In genomic region chr4:44092359-44092758, GRCm38 (mm10) we compare ENCODE assay signal across 24 mouse cellular contexts. TPM values are rescaled to one million over a fixed set of nuclear protein-coding genes. Genes with fewer than 3 reads are reported as not detected.
DNase-seq lines count a peak whose midpoint lies in the region; ATAC-seq and TF ChIP-seq lines count a peak whose summit lies in the region.
"Had no signal": no experiment of that assay in that cellular context is flagged by ENCODE, and none has a peak within 500 bp of the region (broad histone marks: within the 10 kb centered on the region; RNA-seq: fewer than 3 reads in every experiment).

No protein-coding gene starts in this region.

- no peak for TF ChIP-seq POLR2A in MEL (IDR thresholded peaks at IDR 0.05; ENCODE audit: control insufficient read depth in 1 of 2, insufficient read depth in 1 of 2, low read depth in 1 of 2, low read length in 2 of 2, poor library complexity in 1 of 2)
- TF ChIP-seq POLR2A in cerebellum, adult 2 months (IDR thresholded peaks at IDR 0.05; ENCODE audit: borderline replicate concordance, insufficient read depth, low read length) = no peak

- no peak overlapping the region for H3K4me3 ChIP-seq in MEL (ENCODE audit: control insufficient read depth in 1 of 2, insufficient read depth in 1 of 2, low read depth in 2 of 2, low read length in 2 of 2)
- 0 out of 2 replicates have a peak overlapping the region, but pooled peaks have one; percentile 9 for H3K4me3 ChIP-seq in liver, embryonic 12.5 days
- H3K4me3 ChIP-seq in cerebellum, adult 2 months (replicated peaks; ENCODE audit: insufficient read depth, low read depth, low read length) = no peak overlapping the region
- H3K4me3 ChIP-seq in hindbrain, embryonic 16.5 days (ENCODE audit: low read length) = no peak overlapping the region
- H3K4me3 ChIP-seq: embryonic facial prominence, embryonic 12.5 days; hindbrain, embryonic 15.5 days; limb, embryonic 10.5 days; midbrain, embryonic 13.5 days; neural tube, embryonic 12.5 days had no signal

- no peak for TF ChIP-seq RAD21 in MEL (IDR thresholded peaks at IDR 0.05; ENCODE audit: low read depth, low read length)

- no peak for TF ChIP-seq CTCF in MEL (IDR thresholded peaks at IDR 0.05 in 2 of 3, conservative IDR thresholded peaks at IDR 0.05 in 1 of 3; ENCODE audit: control insufficient read depth in 1 of 3, insufficient read depth in 1 of 3, low read depth in 2 of 3, low read length in 3 of 3, poor library complexity in 1 of 3, severe bottlenecking in 1 of 3)
- no peak for TF ChIP-seq CTCF in cerebellum, adult 2 months (IDR thresholded peaks at IDR 0.05; ENCODE audit: borderline replicate concordance, insufficient read depth, low read depth, low read length)

- ATAC-seq in liver, embryonic 12.5 days = peak; percentile 88
- no peak for ATAC-seq in hindbrain, embryonic 16.5 days
- ATAC-seq: forebrain, embryonic 16.5 days; intestine, embryonic 16.5 days; midbrain, embryonic 13.5 days had no signal

- peaks cover 0 to 7% of the 10 kb centered on the region in 2 experiments; a peak in 2 of 4 replicates for H3K4me1 ChIP-seq in MEL (ENCODE audit: control insufficient read depth in 1 of 2, insufficient read depth in 2 of 2, low read length in 2 of 2)
- peaks cover 22% of the 10 kb centered on the region for H3K4me1 ChIP-seq in liver, embryonic 12.5 days
- no peaks in the 10 kb centered on the region for H3K4me1 ChIP-seq in cerebellum, adult 2 months (ENCODE audit: control insufficient read depth, insufficient read depth, low read length)
- no peaks in the 10 kb centered on the region for H3K4me1 ChIP-seq in hindbrain, embryonic 16.5 days (ENCODE audit: control insufficient read depth, insufficient read depth, low read depth, low read length)
- H3K4me1 ChIP-seq: embryonic facial prominence, embryonic 12.5 days; hindbrain, embryonic 15.5 days; limb, embryonic 10.5 days; midbrain, embryonic 13.5 days; neural tube, embryonic 12.5 days had no signal

- intact Hi-C loops in heart, postnatal 14 days (cut with DNase I) = no loop called here

- peak overlapping the region; percentile 43 for H3K4me2 ChIP-seq in liver, embryonic 12.5 days
- H3K4me2 ChIP-seq in hindbrain, embryonic 16.5 days (ENCODE audit: low read length) = no peak overlapping the region
- H3K4me2 ChIP-seq: embryonic facial prominence, embryonic 12.5 days; hindbrain, embryonic 15.5 days; midbrain, embryonic 13.5 days; neural tube, embryonic 12.5 days had no signal

- peaks cover 0 to 7% of the 10 kb centered on the region in 2 experiments; a peak in 2 of 4 replicates for H3K36me3 ChIP-seq in MEL (ENCODE audit: control insufficient read depth in 1 of 2, insufficient read depth in 2 of 2, low read length in 2 of 2)
- no peaks in the 10 kb centered on the region for H3K36me3 ChIP-seq in liver, embryonic 12.5 days
- no peaks in the 10 kb centered on the region for H3K36me3 ChIP-seq in hindbrain, embryonic 16.5 days (ENCODE audit: control insufficient read depth, insufficient read depth, low read length)
- H3K36me3 ChIP-seq: embryonic facial prominence, embryonic 12.5 days; hindbrain, embryonic 15.5 days; limb, embryonic 10.5 days; midbrain, embryonic 13.5 days; neural tube, embryonic 12.5 days had no signal

- H3K9me3 ChIP-seq in MEL (replicated peaks; ENCODE audit: insufficient read depth, low read length) = no peaks in the 10 kb centered on the region
- no peaks in the 10 kb centered on the region for H3K9me3 ChIP-seq in liver, embryonic 12.5 days (replicated peaks)
- H3K9me3 ChIP-seq in hindbrain, embryonic 16.5 days (ENCODE audit: control insufficient read depth, low read length) = no peaks in the 10 kb centered on the region
- H3K9me3 ChIP-seq: embryonic facial prominence, embryonic 12.5 days; hindbrain, embryonic 15.5 days; limb, embryonic 10.5 days; midbrain, embryonic 13.5 days; neural tube, embryonic 12.5 days had no signal

- peak; percentile 34 for DNase-seq in heart, postnatal 4 days
- DNase-seq in heart, postnatal 14 days = no peak
- DNase-seq in MEL (ENCODE audit: low read depth, low spot score) = peak; percentile 70
- peak; percentile 66 for DNase-seq in c-Kit-positive CD71-positive TER-119-negative erythroid progenitor cells, embryonic 14.5 days (ENCODE audit: low read depth)
- DNase-seq in cerebellum, adult 2 months = no peak
- no peak for DNase-seq in adrenal gland, adult 8-10 months
- DNase-seq: adrenal gland, adult 2 months; cerebellum, adult 11-12 months; gastrocnemius, postnatal 25 days; layer of hippocampus, adult 9-11 months; lung, adult 18-20 months; right cerebral cortex, adult 18-20 months; thymus, postnatal 14 days had no signal

- no peaks in the 10 kb centered on the region for H3K79me2 ChIP-seq in MEL (ENCODE audit: control insufficient read depth, insufficient read depth, low read length, poor library complexity)

- TF ChIP-seq EP300 in MEL (IDR thresholded peaks at IDR 0.05; ENCODE audit: low read depth in 1 of 2, low read length in 2 of 2) = peak in 1 of 2 experiments; percentile 30; a peak in 2 of 4 replicates

- no peak overlapping the region for H3K9ac ChIP-seq in MEL (ENCODE audit: control insufficient read depth, low read depth, low read length, poor library complexity, severe bottlenecking)
- no peak overlapping the region for H3K9ac ChIP-seq in liver, embryonic 12.5 days
- no peak overlapping the region for H3K9ac ChIP-seq in hindbrain, embryonic 16.5 days (ENCODE audit: low read depth, low read length)
- H3K9ac ChIP-seq: embryonic facial prominence, embryonic 12.5 days; hindbrain, embryonic 15.5 days; midbrain, embryonic 13.5 days; neural tube, embryonic 12.5 days had no signal

- 42% methylated on average over 10 of the region's 11 CpGs for WGBS in liver, embryonic 12.5 days (ENCODE audit: insufficient replicate concordance)
- WGBS in cerebellum, adult 2 months = 78% methylated on average over 11 of the region's 11 CpGs
- 81% methylated on average over 11 of the region's 11 CpGs for WGBS in hindbrain, embryonic 16.5 days

- peaks cover 3% of the 10 kb centered on the region in 2 experiments; a peak in 3 of 4 replicates for H3K27me3 ChIP-seq in MEL (ENCODE audit: control insufficient read depth in 1 of 2, insufficient read depth in 2 of 2, low read length in 2 of 2)
- H3K27me3 ChIP-seq in liver, embryonic 12.5 days (replicated peaks) = no peaks in the 10 kb centered on the region; the same call in 1 of the 2 replicates
- H3K27me3 ChIP-seq in cerebellum, adult 2 months (ENCODE audit: control insufficient read depth, insufficient read depth, low read length) = no peaks in the 10 kb centered on the region
- no peaks in the 10 kb centered on the region for H3K27me3 ChIP-seq in hindbrain, embryonic 16.5 days (replicated peaks; ENCODE audit: control insufficient read depth, insufficient read depth, low read length)
- H3K27me3 ChIP-seq: CH12.LX; embryonic facial prominence, embryonic 12.5 days; hindbrain, embryonic 15.5 days; midbrain, embryonic 13.5 days; neural tube, embryonic 12.5 days had no signal

- no peak overlapping the region for H3K27ac ChIP-seq in MEL (ENCODE audit: control insufficient read depth, low read depth, low read length)
- H3K27ac ChIP-seq in liver, embryonic 12.5 days = 0 out of 2 replicates have a peak overlapping the region, but pooled peaks have one; percentile 15
- H3K27ac ChIP-seq in cerebellum, adult 2 months (ENCODE audit: insufficient read depth, low read length) = no peak overlapping the region
- no peak overlapping the region for H3K27ac ChIP-seq in hindbrain, embryonic 16.5 days (ENCODE audit: low read depth, low read length)
- H3K27ac ChIP-seq: embryonic facial prominence, embryonic 12.5 days; hindbrain, embryonic 15.5 days; limb, embryonic 10.5 days; macrophage; midbrain, embryonic 13.5 days; neural tube, embryonic 12.5 days had no signal

TF ChIP-seq in MEL, 35 proteins besides CTCF, POLR2A, EP300 and RAD21:
- TF ChIP-seq USF2 (IDR thresholded peaks at IDR 0.05; ENCODE audit: borderline replicate concordance in 1 of 2, insufficient read depth in 1 of 2, low read depth in 1 of 2, low read length in 2 of 2) = no peak
- peak; percentile 82 for TF ChIP-seq GATA1 (IDR thresholded peaks at IDR 0.05; ENCODE audit: low read depth, low read length)
- no peak for TF ChIP-seq TBP (IDR thresholded peaks at IDR 0.05; ENCODE audit: low read depth, low read length)
- peak; percentile 71 for TF ChIP-seq TCF12 (IDR thresholded peaks at IDR 0.05; ENCODE audit: low read depth, low read length)
- TF ChIP-seq ETS1 (IDR thresholded peaks at IDR 0.05; ENCODE audit: low read depth, low read length) = 0 out of 2 replicates have a peak, but pooled peaks have one; percentile 22
TF ChIP-seq in MEL: peak in this region for 3.

RNA-seq across cellular contexts. Expression of gene Gne, which starts 8.4 kb away (rescaled TPM):
- 10 to 100 TPM; 46.6 to 49.7 TPM for total RNA-seq in heart, postnatal 4 days (2021)
- 10 to 100 TPM; 27.4 to 28.4 TPM for total RNA-seq in heart, postnatal 14 days (2021)
- 28.2 and 32.4 TPM in 2 replicates for total RNA-seq in MEL (2012; rRNA removed)
- polyA plus RNA-seq in MEL (2012; ENCODE audit: insufficient read depth in 1 of 2, insufficient read length in 2 of 2, low read depth in 1 of 2, low replicate concordance in 2 of 2, missing spikeins in 1 of 2) = 100 to 1,000 TPM in 1 of 2 experiments, 10 to 100 TPM in 1; 53.0 to 127 TPM
- 31.6 and 34.6 TPM in 2 replicates for polyA plus RNA-seq in liver, embryonic 12.5 days (2016; fragmentation: Nextera tagmentation; extraction: Ambion mirVana)
- polyA plus RNA-seq in cerebellum, adult 2 months (2012; rRNA removed) = 21.7 and 23.3 TPM in 2 replicates
- 27.3 and 31.1 TPM in 2 replicates for polyA plus RNA-seq in hindbrain, embryonic 16.5 days (2015; fragmentation: Nextera tagmentation; extraction: Ambion mirVana)
- 10 to 100 TPM; 38.9 to 51.1 (median 45.4) TPM for total RNA-seq in adrenal gland, adult 8-10 months (2022)

Comparison
In these comparisons a context has a peak if more than half of its experiments do, and no peak if none do; other contexts are left out.
1. DNase-seq: peak in heart, postnatal 4 days (single experiment), MEL (single experiment) and c-Kit-positive CD71-positive TER-119-negative erythroid progenitor cells, embryonic 14.5 days (single experiment); none in heart, postnatal 14 days (0 of 2), cerebellum, adult 2 months (0 of 2) and adrenal gland, adult 8-10 months (single experiment).